Mouse (Mus musculus): ENCODE measurements at regions not wholly inside any gene's neighbourhood (a gene's known extent, or its start where the extent isn't known, plus 50 kb on each side); places are given as distances from the start of the nearest gene placed in this dataset.

- TF ChIP-seq CTCF (IDR thresholded peaks at IDR 0.05; ENCODE audit: insufficient read depth, low read depth, low read length) (no peak), POLR2A (IDR thresholded peaks at IDR 0.05; ENCODE audit: insufficient read depth, low read depth, low read length) (no peak)
Measured at GRCm38 (mm10) chr10:56539827-56540511, 162.8 kb downstream of the Gja1 start.

Measured in olfactory bulb, adult 2 months (tissue).